Mouse (Mus musculus): ENCODE results near the gene Arhgap24. TPM values are rescaled to one million over a fixed set of nuclear protein-coding genes. Genes with fewer than 3 reads are reported as not detected.

Gene Arhgap24
- total and polyA plus RNA-seq, 3 experiments: 34.7 to 51.6 (median 47.9) TPM

DNA sequence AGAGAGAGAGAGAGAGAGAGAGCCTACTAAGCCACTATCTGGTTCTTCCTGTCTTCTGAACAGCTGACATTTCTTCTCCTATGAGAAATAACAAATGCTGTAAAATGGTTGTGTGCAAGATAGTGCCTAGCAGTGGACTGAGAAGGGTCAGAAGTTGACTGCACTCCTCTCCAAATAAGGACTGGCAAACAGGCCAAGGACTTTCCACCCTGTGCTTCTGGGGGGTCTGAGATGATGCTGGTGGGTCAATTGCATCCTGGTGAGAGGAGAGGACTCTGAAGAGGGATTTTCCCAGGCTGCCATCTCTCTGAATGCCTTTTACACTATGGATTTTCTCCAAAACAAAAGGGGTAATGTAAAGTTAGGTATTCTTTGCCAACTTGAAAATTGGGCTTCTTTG is 177.9 kb downstream of the Arhgap24 start:
- in situ Hi-C loops (cut with MboI; ENCODE audit: low pct_ligation_motif_present, low pct_unique_long_range_greater_than_20kb, low sequenced_read_pairs) (no loop called here), dilution Hi-C loops (cut with MboI; ENCODE audit: extremely low pct_ligation_motif_present, extremely low pct_unique_long_range_greater_than_20kb, low sequenced_read_pairs) (no loop called here)
- Histone ChIP-seq H3K4me1 (ENCODE audit: control insufficient read depth in 1 of 2, insufficient read depth in 2 of 2) (peaks cover 0 to 22% of the 10 kb centered on the region in 2 experiments; a peak in 2 of 4 replicates), H3K4me3 (replicated peaks in 1 of 3; ENCODE audit: low read depth in 2 of 3, low read length in 2 of 3, poor library complexity in 1 of 3) (no peak overlapping the region), H3K27me3 (replicated peaks) (no peaks in the 10 kb centered on the region), H3K9ac (ENCODE audit: insufficient read depth, low read depth) (no peak overlapping the region), H3K27ac (ENCODE audit: insufficient read depth, low read depth) (no peak overlapping the region), H3K36me3 (replicated peaks in 1 of 2; ENCODE audit: control insufficient read depth in 1 of 2, insufficient read depth in 1 of 2, low read length in 1 of 2) (peaks cover 0 to 69% of the 10 kb centered on the region in 2 experiments), H3K9me3 (replicated peaks; ENCODE audit: low read length) (no peaks in the 10 kb centered on the region), H3K79me2 (replicated peaks; ENCODE audit: control insufficient read depth, extremely low read depth, insufficient read depth, poor library complexity, severe bottlenecking) (no peaks in the 10 kb centered on the region), H3K4me2 (ENCODE audit: insufficient read depth, low read depth, poor library complexity, severe bottlenecking) (no peak overlapping the region)
- no peak for DNase-seq (ENCODE audit: extremely low read depth)
- TF ChIP-seq MYC (IDR thresholded peaks at IDR 0.05; ENCODE audit: low read depth, low read length) (no peak), MAZ (IDR thresholded peaks at IDR 0.05; ENCODE audit: low read depth, low read length) (no peak), KAT2A (IDR thresholded peaks at IDR 0.05; ENCODE audit: insufficient replicate concordance, low read length) (no peak), PAX5 (IDR thresholded peaks at IDR 0.05; ENCODE audit: low read length) (no peak), MXI1 (IDR thresholded peaks at IDR 0.05; ENCODE audit: low read depth, low read length) (no peak), TCF12 (IDR thresholded peaks at IDR 0.05; ENCODE audit: low read depth, low read length) (no peak), ELF1 (IDR thresholded peaks at IDR 0.05; ENCODE audit: low read depth, low read length) (no peak), RCOR1 (conservative IDR thresholded peaks at IDR 0.05; ENCODE audit: low read depth, low read length) (no peak), CTCF (conservative IDR thresholded peaks at IDR 0.05 in 1 of 2, IDR thresholded peaks at IDR 0.05 in 1 of 2; ENCODE audit: low read depth in 2 of 2, low read length in 2 of 2) (no peak), POLR2AphosphoS2 (IDR thresholded peaks at IDR 0.05; ENCODE audit: low read depth, low read length) (no peak), ZKSCAN1 (IDR thresholded peaks at IDR 0.05; ENCODE audit: borderline replicate concordance, low read depth, low read length) (no peak), ZNF384 (IDR thresholded peaks at IDR 0.05; ENCODE audit: low read depth, low read length) (no peak), NRF1 (IDR thresholded peaks at IDR 0.05; ENCODE audit: low read depth, low read length) (no peak), USF2 (conservative IDR thresholded peaks at IDR 0.05; ENCODE audit: low read depth, low read length) (no peak), HCFC1 (IDR thresholded peaks at IDR 0.05; ENCODE audit: low read depth, low read length) (no peak), MAX (IDR thresholded peaks at IDR 0.05; ENCODE audit: low read length) (no peak), USF1 (IDR thresholded peaks at IDR 0.05; ENCODE audit: low read depth, low read length) (no peak)

DNA sequence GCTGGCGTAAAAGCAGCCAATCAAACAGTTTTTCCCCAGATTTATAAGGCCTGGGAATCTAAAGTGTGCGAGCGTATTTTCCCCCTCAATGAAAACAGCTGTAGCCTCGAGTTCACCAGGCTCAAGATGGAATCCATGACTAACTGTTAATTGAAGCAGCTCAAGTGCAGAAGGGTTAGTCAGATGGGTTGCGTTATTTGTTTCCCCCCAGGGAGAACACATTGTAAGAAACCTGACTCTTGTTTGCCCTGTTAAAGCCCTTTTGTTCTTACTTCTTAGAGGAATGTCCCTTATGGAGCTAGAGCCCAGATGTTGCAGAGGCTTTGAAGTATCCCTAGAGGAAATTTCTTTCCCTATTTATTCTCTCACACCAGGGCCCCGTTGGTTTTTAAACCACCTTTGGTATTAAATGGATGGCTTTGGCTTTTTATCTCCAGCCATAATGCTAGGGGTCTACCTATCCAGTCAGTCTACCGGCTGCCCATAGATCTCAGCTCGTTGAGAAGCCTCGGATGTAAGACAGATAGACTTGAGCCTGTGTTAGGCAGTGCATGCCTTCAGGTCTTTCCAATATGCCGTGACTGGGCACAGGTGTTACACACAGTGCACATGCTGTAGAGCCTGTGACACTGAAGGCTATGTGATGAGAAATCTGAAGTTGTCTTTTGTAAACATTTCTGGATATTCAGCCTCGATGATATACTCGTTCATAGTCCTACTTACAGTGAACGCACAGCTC is 184.0 kb downstream of the Arhgap24 start:
- in situ Hi-C loops (cut with MboI; ENCODE audit: low pct_ligation_motif_present, low pct_unique_long_range_greater_than_20kb, low sequenced_read_pairs) (no loop called here), dilution Hi-C loops (cut with MboI; ENCODE audit: extremely low pct_ligation_motif_present, extremely low pct_unique_long_range_greater_than_20kb, low sequenced_read_pairs) (no loop called here)

More for the DNA sequence above, 184.0 kb downstream of the Arhgap24 start:
- Histone ChIP-seq H3K4me3 (replicated peaks in 1 of 3; ENCODE audit: low read depth in 2 of 3, low read length in 2 of 3, poor library complexity in 1 of 3) (no peak overlapping the region), H3K9ac (ENCODE audit: insufficient read depth, low read depth) (no peak overlapping the region), H3K27me3 (replicated peaks) (no peaks in the 10 kb centered on the region), H3K4me2 (ENCODE audit: insufficient read depth, low read depth, poor library complexity, severe bottlenecking) (no peak overlapping the region), H3K27ac (ENCODE audit: insufficient read depth, low read depth) (no peak overlapping the region), H3K79me2 (replicated peaks; ENCODE audit: control insufficient read depth, extremely low read depth, insufficient read depth, poor library complexity, severe bottlenecking) (no peaks in the 10 kb centered on the region), H3K9me3 (replicated peaks; ENCODE audit: low read length) (no peaks in the 10 kb centered on the region), H3K36me3 (replicated peaks in 1 of 2; ENCODE audit: control insufficient read depth in 1 of 2, insufficient read depth in 1 of 2, low read length in 1 of 2) (peaks cover 0 to 74% of the 10 kb centered on the region in 2 experiments), H3K4me1 (ENCODE audit: control insufficient read depth in 1 of 2, insufficient read depth in 2 of 2) (peaks cover 0 to 5% of the 10 kb centered on the region in 2 experiments; a peak in 1 of 4 replicates)
- no peak for TF ChIP-seq MAZ (IDR thresholded peaks at IDR 0.05; ENCODE audit: low read depth, low read length)
- no peak for TF ChIP-seq CHD1 (IDR thresholded peaks at IDR 0.05; ENCODE audit: low read depth, low read length)
- TF ChIP-seq IRF4 (IDR thresholded peaks at IDR 0.05; ENCODE audit: low read depth, low read length): no peak
- no peak for TF ChIP-seq MEF2A (IDR thresholded peaks at IDR 0.05; ENCODE audit: borderline replicate concordance, low read depth, low read length)
- TF ChIP-seq PAX5 (IDR thresholded peaks at IDR 0.05; ENCODE audit: low read length): no peak
- no peak for TF ChIP-seq CHD2 (IDR thresholded peaks at IDR 0.05; ENCODE audit: low read length)
- TF ChIP-seq USF2 (conservative IDR thresholded peaks at IDR 0.05; ENCODE audit: low read depth, low read length): no peak
- TF ChIP-seq USF1 (IDR thresholded peaks at IDR 0.05; ENCODE audit: low read depth, low read length): no peak
- no peak for TF ChIP-seq BHLHE40 (IDR thresholded peaks at IDR 0.05; ENCODE audit: low read depth, low read length)
- TF ChIP-seq EP300 (IDR thresholded peaks at IDR 0.05; ENCODE audit: low read length): no peak
- TF ChIP-seq ZKSCAN1 (IDR thresholded peaks at IDR 0.05; ENCODE audit: borderline replicate concordance, low read depth, low read length): no peak
- TF ChIP-seq TCF12 (IDR thresholded peaks at IDR 0.05; ENCODE audit: low read depth, low read length): no peak
- no peak for TF ChIP-seq HCFC1 (IDR thresholded peaks at IDR 0.05; ENCODE audit: low read depth, low read length)
- no peak for TF ChIP-seq MYC (IDR thresholded peaks at IDR 0.05; ENCODE audit: low read depth, low read length)
- TF ChIP-seq POLR2AphosphoS2 (IDR thresholded peaks at IDR 0.05; ENCODE audit: low read depth, low read length): no peak
- no peak for TF ChIP-seq MAX (IDR thresholded peaks at IDR 0.05; ENCODE audit: low read length)
- DNase-seq (ENCODE audit: extremely low read depth): no peak
